Mouse (Mus musculus) heart, postnatal 10 days (tissue): ENCODE measurements around the gene Ccdc62. TPM values are rescaled to one million over a fixed set of nuclear protein-coding genes. Genes with fewer than 3 reads are reported as not detected.

ENCODE experiments used
- DNase-seq, 2 experiments: peaks; one replicate each; pipeline ENCODE4 v3.0.0; 2021
- intact Hi-C: fragments of 180-260 bp; cut with DNase I; formaldehyde crosslinking; loops from one replicate; pipeline ENCODE4 v1.15.1; 2025
- total RNA-seq, 2 experiments: library from RNA; stranded (reverse); gene quantifications; 2 replicates each; pipeline ENCODE4 v1.2.3; 2021

Ccdc62 gene
- total RNA-seq, 2 experiments from 2014 or later, result 2.2 to 3.1 TPM

DNA sequence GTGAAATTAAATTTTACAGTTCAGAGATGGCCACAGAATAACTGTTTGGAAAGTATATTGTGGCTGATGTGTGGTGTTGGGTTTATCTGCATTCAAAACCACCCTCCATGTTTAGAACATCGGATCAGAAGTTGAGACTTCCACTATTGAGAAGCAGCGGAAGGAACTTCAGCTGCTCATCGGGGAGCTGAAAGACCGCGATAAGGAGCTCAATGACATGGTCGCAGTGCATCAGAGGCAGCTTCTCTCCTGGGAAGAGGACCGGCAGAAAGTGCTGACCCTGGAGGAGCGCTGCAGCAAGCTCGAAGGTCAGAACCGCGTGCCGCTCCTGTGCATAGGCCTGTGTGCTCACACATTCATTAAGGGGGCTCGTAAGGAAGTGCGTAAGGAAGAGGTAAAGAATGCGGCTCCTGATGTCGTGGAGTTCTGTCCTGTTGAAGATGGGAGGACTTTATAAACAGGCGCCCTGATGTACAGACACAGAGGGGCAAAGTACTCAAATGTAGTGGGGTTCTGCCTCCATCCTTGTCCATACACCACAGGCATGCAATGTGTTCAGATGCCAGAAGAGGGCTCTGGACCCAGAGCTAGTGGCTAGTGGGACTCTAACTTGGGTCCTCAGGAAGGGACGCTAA is 3.6 kb downstream of the Ccdc62 start:
- intact Hi-C loops, result loop anchor here (5.0 kb wide), 1 partner anchor 153 kb away; no protein-coding TSS in a partner anchor
- peak in 1 of 2 experiments; percentile 28 for DNase-seq

- no peak for DNase-seq
- intact Hi-C loops, result no loop called here
Observed at GRCm38 (mm10) chr5:123935931-123936330, 5.5 kb downstream of the Ccdc62 start.

DNA sequence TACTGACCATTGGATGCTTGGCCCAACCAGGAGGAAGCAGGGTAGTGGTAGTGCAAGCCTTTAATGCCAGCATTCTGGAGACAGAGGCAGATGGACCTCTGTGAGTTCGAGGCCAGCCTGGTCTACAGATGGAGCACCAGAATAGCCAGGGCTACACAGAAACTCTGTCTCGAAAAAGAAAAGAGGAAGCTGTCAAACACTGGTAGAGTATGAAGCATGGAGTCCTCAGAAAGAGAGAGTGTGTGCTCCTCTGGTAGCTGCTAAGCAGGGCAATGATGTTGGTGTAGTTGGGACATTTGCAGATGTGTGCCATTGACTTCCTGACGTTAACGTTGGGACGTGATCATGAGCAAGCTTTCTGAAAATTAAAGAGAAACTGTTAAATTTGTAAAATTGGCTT is 8.0 kb downstream of the Ccdc62 start:
- DNase-seq, result no peak
- intact Hi-C loops, result no loop called here

DNA sequence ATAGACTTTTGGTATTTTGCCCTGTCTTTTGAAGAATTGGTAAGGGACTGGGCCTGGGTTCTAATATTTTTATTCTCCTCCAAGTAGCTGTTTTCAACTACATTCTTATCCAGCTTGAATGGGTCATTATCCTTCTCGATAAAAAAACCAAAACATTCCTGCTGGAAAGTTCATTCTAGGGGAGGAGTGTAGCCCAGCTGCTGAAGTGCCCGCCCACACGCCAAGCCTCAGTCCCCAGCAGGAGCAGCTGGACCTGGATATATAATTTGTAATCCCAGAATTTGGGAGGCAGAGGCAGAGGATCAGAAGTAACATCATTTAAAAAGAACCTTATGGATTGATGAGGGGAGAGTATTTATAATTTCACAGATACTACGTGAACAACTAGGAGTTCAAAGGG is 16.1 kb downstream of the Ccdc62 start:
- intact Hi-C loops, result no loop called here
- peak in 1 of 2 experiments; percentile 34 for DNase-seq

DNA sequence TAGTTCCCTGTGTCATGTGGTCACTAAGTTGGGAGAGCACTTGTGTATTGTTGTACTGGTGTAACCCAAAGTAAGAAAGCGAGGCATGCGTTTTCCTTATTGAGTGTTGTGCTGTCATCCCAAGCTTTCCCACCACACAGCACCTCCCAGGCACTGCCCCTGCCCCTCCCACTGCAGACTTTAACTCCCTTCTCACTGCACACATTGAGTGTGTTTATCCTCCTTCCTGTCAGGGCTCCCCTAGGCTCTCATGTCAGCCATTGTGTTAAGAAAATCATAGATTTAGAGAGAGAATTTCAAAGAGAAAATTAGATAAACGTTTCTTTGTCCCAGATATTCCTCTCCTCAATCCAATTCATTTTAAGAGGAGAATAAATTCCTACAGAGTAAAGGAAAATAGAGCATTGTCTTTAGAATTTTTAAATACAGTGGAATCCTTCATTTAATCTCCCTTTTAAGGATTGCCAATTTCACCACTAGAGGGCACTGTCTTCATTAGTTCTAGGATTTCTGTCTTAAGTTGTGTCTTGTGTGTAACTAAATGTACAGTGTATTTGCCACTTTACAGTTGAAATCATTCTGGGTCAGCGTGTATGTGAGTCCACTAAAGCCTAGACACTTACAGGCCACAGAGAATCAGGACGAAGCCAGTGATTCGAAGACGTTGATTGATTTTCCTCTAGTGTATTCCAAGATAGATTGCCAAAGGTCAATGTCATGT is 16.7 kb downstream of the Ccdc62 start:
- peak; percentile 45 to 74 for DNase-seq
- intact Hi-C loops, result loop anchor here (1.0 kb wide), 2 partner anchors 45 to 138 kb away; no protein-coding TSS in a partner anchor

DNA sequence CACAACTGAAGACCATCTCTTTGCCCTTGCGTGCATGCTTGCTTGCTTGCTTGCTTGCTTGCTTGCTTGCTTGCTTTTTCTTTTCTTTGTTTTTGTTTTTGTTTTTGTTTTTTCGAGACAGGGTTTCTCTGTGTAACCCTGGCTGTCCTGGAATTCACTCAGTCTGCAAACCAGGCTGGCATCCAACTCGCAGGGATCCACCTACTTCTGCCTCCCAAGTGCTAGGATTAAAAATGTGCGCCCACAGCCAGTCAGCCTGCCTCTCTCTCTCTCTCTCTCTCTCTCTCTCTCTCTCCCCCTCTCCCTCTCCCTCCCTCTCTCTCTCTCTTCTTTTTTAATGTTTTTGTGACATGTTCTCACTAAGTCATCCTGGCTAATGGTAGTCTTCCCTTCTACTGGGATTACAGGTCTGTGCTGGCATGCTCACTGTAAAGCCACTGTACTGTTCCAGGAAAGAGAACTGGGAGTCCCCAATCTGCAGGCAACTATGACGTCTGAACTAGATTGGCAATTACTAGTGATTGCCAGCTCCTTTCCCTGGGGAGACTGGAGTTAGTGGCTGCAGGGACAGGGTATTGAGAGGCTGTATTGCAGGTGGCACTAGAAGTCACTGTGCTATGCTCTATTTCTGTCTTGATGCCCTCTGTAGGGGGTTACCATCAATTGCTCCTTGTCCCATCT is 22.0 kb downstream of the Ccdc62 start:
- intact Hi-C loops, result no loop called here
- no peak for DNase-seq

GRCm38 (mm10) chr5:123957213-123957612 is 26.7 kb downstream of the Ccdc62 start:
- intact Hi-C loops, result no loop called here
- no peak for DNase-seq

- intact Hi-C loops, result no loop called here
- no peak for DNase-seq
Observed at GRCm38 (mm10) chr5:123959018-123959417, 28.5 kb downstream of the Ccdc62 start.

GRCm38 (mm10) chr5:123960129-123960528 is 29.6 kb downstream of the Ccdc62 start:
- DNase-seq, result no peak

DNA sequence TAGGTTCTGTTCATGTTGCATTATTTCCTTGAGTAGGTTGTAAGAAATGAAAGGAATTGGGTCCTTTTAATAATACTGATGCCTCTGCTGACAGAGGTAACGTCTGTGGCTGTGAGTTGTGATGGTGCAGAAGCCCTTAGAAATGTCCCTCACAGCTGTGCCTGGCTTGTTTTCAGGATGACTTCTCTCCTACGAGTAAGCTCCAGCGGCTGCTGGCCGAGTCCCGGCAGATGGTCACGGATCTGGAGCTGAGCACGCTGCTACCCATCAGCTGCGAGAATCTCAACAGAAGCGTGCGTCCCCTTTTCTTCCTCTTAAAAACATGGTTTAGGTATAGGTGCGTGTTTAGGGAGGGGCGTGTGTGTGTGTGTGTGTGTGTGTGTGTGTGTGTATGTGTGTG is 30.6 kb downstream of the Ccdc62 start:
- no peak for DNase-seq
- intact Hi-C loops, result no loop called here

More at GRCm38 (mm10) chr5:123960129-123960528, 29.6 kb downstream of the Ccdc62 start:
- intact Hi-C loops, result no loop called here

DNA sequence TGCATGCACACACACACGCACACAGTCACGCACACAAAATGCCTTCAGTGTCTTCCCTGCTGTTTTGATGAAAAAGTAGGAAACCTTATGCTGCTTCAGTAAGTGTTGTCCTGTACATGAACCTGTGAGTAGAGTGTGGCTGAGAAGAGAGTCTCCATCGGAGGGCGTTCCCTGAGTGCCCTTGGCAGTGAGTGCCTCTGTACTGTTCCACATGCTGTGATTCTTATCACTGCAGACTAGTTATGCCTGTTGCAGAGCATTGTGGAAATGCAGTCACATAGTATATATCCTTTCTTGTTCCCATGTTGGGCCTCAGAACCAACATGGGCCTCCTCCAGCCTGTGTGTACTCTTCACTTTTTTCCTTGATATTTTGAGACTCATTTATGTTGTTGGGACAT is 33.7 kb downstream of the Ccdc62 start:
- no peak for DNase-seq
- intact Hi-C loops, result no loop called here

- intact Hi-C loops, result no loop called here
Observed at GRCm38 (mm10) chr5:123966759-123967158, 36.3 kb downstream of the Ccdc62 start.

GRCm38 (mm10) chr5:123968468-123968867 is 38.0 kb downstream of the Ccdc62 start:
- DNase-seq, result no peak
- intact Hi-C loops, result no loop called here

More at GRCm38 (mm10) chr5:123966759-123967158, 36.3 kb downstream of the Ccdc62 start:
- no peak for DNase-seq

DNA sequence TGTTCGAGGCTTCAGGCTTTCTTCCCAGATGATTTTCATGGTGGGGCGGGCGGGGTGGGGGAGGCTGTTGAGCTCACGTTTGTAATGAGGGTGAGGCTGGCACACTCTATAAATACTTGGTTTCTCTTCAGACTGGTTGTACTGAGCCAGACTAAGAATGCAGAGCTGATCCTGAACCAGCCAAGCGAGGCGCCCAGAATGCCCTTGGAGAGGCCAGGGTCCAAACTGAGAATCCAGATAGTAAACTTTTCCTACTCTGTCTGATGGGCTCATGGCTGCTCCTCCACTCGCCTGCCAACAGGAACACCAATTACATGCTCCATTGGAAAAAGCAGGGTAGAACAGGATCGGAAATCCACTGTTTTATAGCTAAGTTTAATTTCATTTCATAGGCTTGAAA is 38.7 kb downstream of the Ccdc62 start:
- no peak for DNase-seq
- intact Hi-C loops, result no loop called here

GRCm38 (mm10) chr5:123970576-123970975 is 40.1 kb downstream of the Ccdc62 start:
- intact Hi-C loops, result no loop called here
- no peak for DNase-seq

GRCm38 (mm10) chr5:123972453-123972852 is 42.0 kb downstream of the Ccdc62 start:
- intact Hi-C loops, result loop anchor here (2.0 kb wide), 1 partner anchor 24 kb away; no protein-coding TSS in a partner anchor
- no peak for DNase-seq

DNA sequence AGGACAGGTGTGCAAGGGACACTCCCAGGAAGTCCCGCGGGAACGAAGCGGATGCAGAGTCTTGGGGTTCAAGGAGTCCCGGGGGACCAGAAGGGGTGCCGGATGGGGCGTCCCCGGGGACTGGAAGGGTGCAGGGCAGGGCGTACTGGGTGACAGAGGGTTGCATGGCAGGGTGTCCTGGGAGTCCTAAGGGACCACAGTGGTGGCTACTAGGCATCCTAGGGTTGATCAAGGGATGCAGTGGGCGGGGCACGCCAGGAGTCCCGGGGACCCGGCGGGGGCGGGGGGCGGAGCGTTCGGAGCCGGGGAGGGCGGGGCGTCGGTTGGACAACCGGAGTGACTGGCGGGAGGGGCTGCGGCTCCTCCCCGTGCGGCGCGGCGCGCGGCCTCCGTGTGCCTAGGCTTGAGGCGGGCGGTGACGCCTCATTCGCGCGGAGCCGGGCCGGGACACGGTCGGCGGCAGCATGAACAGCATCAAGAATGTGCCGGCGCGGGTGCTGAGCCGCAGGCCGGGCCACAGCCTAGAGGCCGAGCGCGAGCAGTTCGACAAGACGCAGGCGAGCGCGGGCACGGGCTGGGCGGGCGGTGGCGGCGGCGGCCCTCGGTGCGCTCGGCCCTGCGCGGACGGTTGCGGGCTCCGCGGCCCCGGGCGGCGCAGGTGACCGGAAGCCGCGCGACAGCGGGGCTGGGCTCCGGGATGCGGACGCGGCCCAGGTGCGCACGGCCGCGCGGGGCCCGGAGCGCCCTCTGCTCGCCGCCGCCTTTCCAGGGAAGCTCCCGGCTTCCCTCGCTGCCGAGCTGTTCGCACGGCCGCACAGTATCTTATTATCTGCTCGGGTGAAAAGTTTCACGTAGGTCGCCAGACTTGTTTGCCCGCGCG is 43.1 kb downstream of the Ccdc62 start, which contains the start of gene Hip1r:
Gene Hip1r, plus strand, starts transcription at position 330 of the 880 bp plus-strand sequence.
- intact Hi-C loops, result loop anchor here (1.0 to 2.0 kb wide), 2 partner anchors 19 to 25 kb away; no protein-coding TSS in a partner anchor

GRCm38 (mm10) chr5:123974179-123974485 is 43.7 kb downstream of the Ccdc62 start:
- peak in 1 of 2 experiments; percentile 54 for DNase-seq
- intact Hi-C loops, result no loop called here

More for the DNA sequence above, 43.1 kb downstream of the Ccdc62 start, which contains the start of gene Hip1r:
- DNase-seq, result peak; percentile 81 to 82

DNA sequence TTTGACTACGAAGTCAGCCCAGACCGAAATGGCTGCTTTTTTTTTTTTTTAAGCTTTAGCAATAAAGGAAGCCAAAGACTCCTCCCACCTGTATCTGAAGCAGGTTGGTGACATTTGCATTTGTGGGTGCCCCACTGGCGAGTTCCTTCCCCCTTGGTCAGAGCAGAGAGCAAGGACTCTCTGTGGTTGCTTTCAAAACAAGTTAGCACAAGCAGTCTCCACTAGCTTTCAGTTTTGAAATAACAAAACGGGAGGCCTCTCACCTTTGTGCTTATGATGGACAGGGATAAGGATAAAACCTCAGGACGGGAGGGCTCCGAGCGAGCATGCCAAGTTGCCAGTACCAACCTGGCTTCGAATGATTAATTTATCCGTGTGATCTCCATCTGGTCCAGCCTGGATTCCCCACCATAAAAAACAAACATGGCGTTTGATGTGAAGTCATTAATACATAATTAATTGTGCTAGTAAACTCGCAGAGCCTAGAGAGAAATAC is 44.2 kb downstream of the Ccdc62 start:
- intact Hi-C loops, result no loop called here
- no peak for DNase-seq

GRCm38 (mm10) chr5:123975668-123976180 is 45.2 kb downstream of the Ccdc62 start:
- no peak for DNase-seq
- intact Hi-C loops, result no loop called here
